Mouse (Mus musculus): ENCODE results near the gene 2200002D01Rik.

GRCm38 (mm10) chr7:29238019-29238967, 10.0 kb downstream of the 2200002D01Rik start, which contains the start of gene Yif1b:
- TF ChIP-seq CTCF (IDR thresholded peaks at IDR 0.05; ENCODE audit: low read depth) (no peak; the same call in 1 of the 2 replicates), EP300 (IDR thresholded peaks at IDR 0.05; ENCODE audit: low read depth) (peak; percentile 66)

Data from liver, embryonic 14.5 days (tissue).